Mouse (Mus musculus): Measurements from ENCODE around the gene Gm17606. TPM values are rescaled to one million over a fixed set of nuclear protein-coding genes. Genes with fewer than 3 reads are reported as not detected.

Gene Gm17606
- polyA plus RNA-seq, 1 experiment from 2014 or later = not detected

- no peak for DNase-seq (ENCODE audit: low spot score)
Measured at GRCm38 (mm10) chr14:54660009-54660408, 19.3 kb downstream of the Gm17606 start.

- DNase-seq (ENCODE audit: low spot score) = no peak
Measured at GRCm38 (mm10) chr14:54664477-54665222, 23.9 kb downstream of the Gm17606 start.

DNA sequence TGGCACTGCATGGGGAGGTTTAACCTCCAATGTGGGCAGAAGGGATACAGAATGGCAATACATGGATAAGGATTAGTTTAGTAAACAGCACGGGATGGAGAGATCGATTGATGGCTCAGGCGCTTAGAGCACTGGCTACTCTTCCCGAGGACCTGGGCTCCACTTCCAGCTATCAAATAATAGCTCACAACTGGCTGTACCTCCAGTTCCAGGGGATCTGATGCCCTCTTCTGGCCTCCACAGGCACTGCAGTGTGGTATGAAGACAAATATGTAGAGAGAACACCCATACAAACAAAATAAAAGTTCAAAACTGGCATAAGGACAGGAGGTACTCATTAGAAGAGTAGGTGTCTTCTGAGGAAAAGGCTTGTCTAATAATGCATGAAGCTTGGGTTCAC lies 28.6 kb downstream of the Gm17606 start:
- peak; percentile 55 for DNase-seq (ENCODE audit: low spot score)

- DNase-seq (ENCODE audit: low spot score) = no peak
Measured at GRCm38 (mm10) chr14:54674317-54674716, 33.6 kb downstream of the Gm17606 start.

- no peak for DNase-seq (ENCODE audit: low spot score)
Measured at GRCm38 (mm10) chr14:54676290-54676689, 35.5 kb downstream of the Gm17606 start.

- no peak for DNase-seq (ENCODE audit: low spot score)
Measured at GRCm38 (mm10) chr14:54678657-54679304, 38.0 kb downstream of the Gm17606 start.

GRCm38 (mm10) chr14:54682396-54682795 lies 41.6 kb downstream of the Gm17606 start:
- peak; percentile 38 for DNase-seq (ENCODE audit: low spot score)

- DNase-seq (ENCODE audit: low spot score) = no peak
Measured at GRCm38 (mm10) chr14:54685471-54685870, 44.7 kb downstream of the Gm17606 start.

GRCm38 (mm10) chr14:54686063-54686521 lies 45.3 kb downstream of the Gm17606 start, which contains the start of gene 1700123O20Rik:
Gene 1700123O20Rik, plus strand, starts transcription at chr14:54686216.
- peak; percentile 87 for DNase-seq (ENCODE audit: low spot score)

DNA sequence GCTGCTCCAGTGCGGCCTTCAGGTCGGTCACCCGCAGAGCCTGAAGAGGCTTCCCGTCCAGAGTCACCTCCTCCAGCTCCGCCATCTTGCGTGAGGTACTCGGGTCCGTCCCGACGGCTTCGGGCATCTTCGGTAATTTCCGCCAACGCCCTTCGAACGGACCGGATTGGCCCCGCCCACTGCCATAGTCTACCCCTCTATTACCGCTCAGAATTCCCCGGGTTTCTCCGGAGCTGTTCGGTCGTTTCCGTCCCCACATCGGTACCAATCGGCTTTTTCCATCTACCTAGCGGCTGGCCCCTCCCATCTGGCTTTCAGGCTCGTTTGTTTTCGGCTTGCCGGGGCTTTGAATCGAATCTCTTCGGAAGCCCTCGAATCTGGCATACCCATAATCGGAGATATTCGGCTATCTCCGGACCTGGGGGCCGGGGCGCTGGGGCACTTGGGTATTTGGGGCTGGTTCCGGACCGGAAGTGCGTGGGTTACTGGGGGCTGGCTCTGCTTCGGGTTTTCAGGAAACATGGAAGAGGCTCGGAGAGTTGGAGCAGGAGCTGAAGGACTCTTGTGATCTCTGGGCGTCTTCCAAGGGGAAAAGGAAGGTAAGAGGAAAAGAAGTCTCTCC lies 45.9 kb downstream of the Gm17606 start, which contains the start of gene Acin1:
Gene Acin1 (minus strand): TSS at position 410 of the 622 bp plus-strand sequence.
- peak; percentile 100 for DNase-seq (ENCODE audit: low spot score)

- DNase-seq (ENCODE audit: low spot score) = no peak
Measured at GRCm38 (mm10) chr14:54687251-54687650, 46.5 kb downstream of the Gm17606 start.

- no peak for DNase-seq (ENCODE audit: low spot score)
Measured at GRCm38 (mm10) chr14:54695042-54695441, 54.3 kb downstream of the Gm17606 start.

DNA sequence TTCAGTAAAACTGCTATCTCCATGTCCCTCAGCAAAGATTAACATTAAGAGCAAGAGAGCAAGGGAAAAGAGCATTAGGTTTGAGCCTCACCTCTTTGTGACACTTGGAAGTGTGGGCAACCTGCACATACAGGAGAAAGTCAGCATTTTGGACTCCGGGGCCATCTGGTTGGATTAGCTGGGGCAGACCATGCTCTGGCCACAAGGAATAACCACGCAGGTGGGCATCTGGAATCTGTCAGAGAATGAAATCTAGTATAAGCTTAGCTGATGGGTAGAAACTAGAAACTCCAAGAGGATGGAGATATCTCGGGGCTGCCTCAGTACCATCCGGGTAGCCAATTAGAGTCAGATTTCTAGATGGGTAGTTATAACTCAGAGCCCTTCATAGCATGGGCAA lies 56.0 kb downstream of the Gm17606 start:
- DNase-seq (ENCODE audit: low spot score) = no peak

MicroRNAs within 50 kb of the gene (microRNA counts, 519-probe panel; counts per million panel counts)
- microRNA mmu-miR-686 = 473 counts per million, percentile 71 among the panel's probes with 10 or more counts

Small RNA genes within 50 kb of the gene (microRNA-seq; reads per million reads assigned to microRNA genes)
- gene Mir686 (ENCODE audit: borderline number of aligned reads) (not detected), gene Mir6948 (ENCODE audit: borderline number of aligned reads) (not detected)

Other genes starting within 250 kb of the Gm17606 start
- gene Slc7a7, start 223.2 kb upstream of the Gm17606 start, polyA plus RNA-seq (2015; fragmentation: Nextera tagmentation; extraction: Ambion mirVana) = 6.5 and 8.1 TPM in 2 replicates
- gene Mrpl52, start 214.0 kb upstream of the Gm17606 start, polyA plus RNA-seq (2015; fragmentation: Nextera tagmentation; extraction: Ambion mirVana) = 297 and 318 TPM in 2 replicates
- gene Mmp14, start 209.3 kb upstream of the Gm17606 start, polyA plus RNA-seq (2015; fragmentation: Nextera tagmentation; extraction: Ambion mirVana) = 35.6 and 36.1 TPM in 2 replicates
- gene Lrp10, start 176.8 kb upstream of the Gm17606 start, polyA plus RNA-seq (2015; fragmentation: Nextera tagmentation; extraction: Ambion mirVana) = 88.3 and 93.7 TPM in 2 replicates
- 1.1 and 2.1 TPM in 2 replicates for gene Rem2, start 164.9 kb upstream of the Gm17606 start, polyA plus RNA-seq (2015; fragmentation: Nextera tagmentation; extraction: Ambion mirVana)
- 62.9 and 64.6 TPM in 2 replicates for gene Prmt5, start 123.4 kb upstream of the Gm17606 start, polyA plus RNA-seq (2015; fragmentation: Nextera tagmentation; extraction: Ambion mirVana)
- 111 and 113 TPM in 2 replicates for gene Haus4, start 86.3 kb upstream of the Gm17606 start, polyA plus RNA-seq (2015; fragmentation: Nextera tagmentation; extraction: Ambion mirVana)
- gene Ajuba, start 63.4 kb upstream of the Gm17606 start, polyA plus RNA-seq (2015; fragmentation: Nextera tagmentation; extraction: Ambion mirVana) = 11.9 and 14.9 TPM in 2 replicates
- gene 4931414P19Rik, start 35.0 kb upstream of the Gm17606 start, polyA plus RNA-seq (2015; fragmentation: Nextera tagmentation; extraction: Ambion mirVana) = 4.7 and 5.0 TPM in 2 replicates
- gene Psmb5, start 22.9 kb upstream of the Gm17606 start, polyA plus RNA-seq (2015; fragmentation: Nextera tagmentation; extraction: Ambion mirVana) = 387 and 424 TPM in 2 replicates
- 82.4 and 117 TPM in 2 replicates for gene Psmb11, start 19.5 kb upstream of the Gm17606 start, polyA plus RNA-seq (2015; fragmentation: Nextera tagmentation; extraction: Ambion mirVana)
- gene Cdh24, start 412 bp downstream of the Gm17606 start, polyA plus RNA-seq (2015; fragmentation: Nextera tagmentation; extraction: Ambion mirVana) = 5.2 and 5.4 TPM in 2 replicates
- gene 1700123O20Rik, start 45.3 kb downstream of the Gm17606 start, polyA plus RNA-seq (2015; fragmentation: Nextera tagmentation; extraction: Ambion mirVana) = 101 TPM in 2 replicates
- gene Acin1, start 46.0 kb downstream of the Gm17606 start, polyA plus RNA-seq (2015; fragmentation: Nextera tagmentation; extraction: Ambion mirVana) = 137 and 173 TPM in 2 replicates
- gene Gm29776, start 57.9 kb downstream of the Gm17606 start, polyA plus RNA-seq (2015; fragmentation: Nextera tagmentation; extraction: Ambion mirVana) = 0.09 and 0.18 TPM in 2 replicates
- gene Cebpe, start 71.2 kb downstream of the Gm17606 start, polyA plus RNA-seq (2015; fragmentation: Nextera tagmentation; extraction: Ambion mirVana) = not detected in 2 replicates
- 0.94 and 1.2 TPM in 2 replicates for gene Slc7a8, start 141.0 kb downstream of the Gm17606 start, polyA plus RNA-seq (2015; fragmentation: Nextera tagmentation; extraction: Ambion mirVana)
- gene Rnf212b, start 173.2 kb downstream of the Gm17606 start, polyA plus RNA-seq (2015; fragmentation: Nextera tagmentation; extraction: Ambion mirVana) = not detected in 2 replicates
- 7.2 and 8.8 TPM in 2 replicates for gene Homez, start 230.0 kb downstream of the Gm17606 start, polyA plus RNA-seq (2015; fragmentation: Nextera tagmentation; extraction: Ambion mirVana)
- 1.8 and 2.2 TPM in 2 replicates for gene Ppp1r3e, start 236.6 kb downstream of the Gm17606 start, polyA plus RNA-seq (2015; fragmentation: Nextera tagmentation; extraction: Ambion mirVana)
- gene Bcl2l2, start 242.4 kb downstream of the Gm17606 start, polyA plus RNA-seq (2015; fragmentation: Nextera tagmentation; extraction: Ambion mirVana) = 1.5 and 1.7 TPM in 2 replicates
- 1.2 TPM in 1 of 2 replicates, not detected in the other for gene Gm20521, start 242.5 kb downstream of the Gm17606 start, polyA plus RNA-seq (2015; fragmentation: Nextera tagmentation; extraction: Ambion mirVana)

Data from thymus, postnatal 0 days (tissue).